Mouse (Mus musculus): Measurements from ENCODE around the gene Sgip1.
A peak's percentile ranks its signal among the peaks of the same experiment; 100 is the strongest.

DNA sequence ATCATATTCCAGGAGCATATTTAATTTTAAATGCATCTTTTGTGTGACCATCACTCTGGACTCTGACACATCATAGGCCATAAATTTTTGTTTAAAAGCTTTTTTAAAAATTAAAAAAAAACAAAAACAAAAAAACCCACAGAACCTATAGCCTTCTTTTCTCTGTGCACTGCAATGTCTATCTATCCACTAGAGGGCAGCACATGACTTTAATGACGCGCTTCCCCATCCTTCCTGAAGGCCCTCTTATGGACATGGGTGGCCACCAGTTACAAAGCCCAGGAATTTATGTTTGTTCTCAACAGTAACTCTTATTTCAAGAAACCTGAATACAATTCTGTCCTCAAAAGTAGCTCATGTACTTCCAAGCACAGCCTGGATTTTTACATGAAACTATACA lies 245.8 kb downstream of the Sgip1 start:
- TF ChIP-seq CTCF (IDR thresholded peaks at IDR 0.05; ENCODE audit: control insufficient read depth, insufficient read depth, insufficient replicate concordance, low read depth, low read length) (peak; percentile 22; the same call in 1 of the 2 replicates), POLR2A (IDR thresholded peaks at IDR 0.05; ENCODE audit: control insufficient read depth, low read depth, low read length) (no peak)

Measured in testis, adult 2 months (tissue).